12 mouse cellular contexts compared by ENCODE assay signal in the genomic region with DNA sequence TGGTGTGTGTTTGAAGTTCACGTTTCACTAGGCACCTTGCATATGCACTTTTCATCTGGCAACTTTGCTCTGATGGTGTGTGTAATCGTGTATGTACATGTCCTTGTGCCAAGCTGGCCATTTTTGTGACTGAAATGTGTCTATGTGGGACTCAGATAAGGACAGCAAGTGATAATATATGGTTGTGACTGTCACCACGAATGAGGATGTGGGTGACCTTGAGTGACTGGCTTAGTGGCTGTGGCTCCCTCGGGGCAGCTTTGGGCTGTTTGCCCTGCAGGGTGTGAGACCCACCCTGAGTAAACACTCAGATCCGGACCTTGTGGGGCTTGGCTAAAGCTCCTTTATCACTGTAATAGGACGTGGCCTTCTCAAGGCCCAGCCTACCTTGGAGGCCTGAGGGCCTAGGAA. TPM values are rescaled to one million over a fixed set of nuclear protein-coding genes. Genes with fewer than 3 reads are reported as not detected.
DNase-seq lines count a peak whose midpoint lies in the region; ATAC-seq and TF ChIP-seq lines count a peak whose summit lies in the region.
"Had no signal": no experiment of that assay in that cellular context is flagged by ENCODE, and none has a peak within 500 bp of the region (broad histone marks: within the 10 kb centered on the region; RNA-seq: fewer than 3 reads in every experiment).

No protein-coding gene starts in this region.

- DNase-seq in MEL (ENCODE audit: low read depth, low spot score), result peak; percentile 76
- DNase-seq in yolk sac, embryonic 10.5 days (ENCODE audit: low spot score), result no peak
- DNase-seq in adrenal gland, adult 8-10 months, result no peak
- DNase-seq: forebrain, postnatal 0 days; kidney, postnatal 4 days had no signal

- H3K79me2 ChIP-seq in MEL (ENCODE audit: control insufficient read depth, insufficient read depth, low read length, poor library complexity), result no peaks in the 10 kb centered on the region; the same call in 1 of the 2 replicates

- TF ChIP-seq POLR2A in MEL (IDR thresholded peaks at IDR 0.05; ENCODE audit: control insufficient read depth in 1 of 2, insufficient read depth in 1 of 2, low read depth in 1 of 2, low read length in 2 of 2, poor library complexity in 1 of 2), result no peak
- no peak for TF ChIP-seq POLR2A in small intestine, adult 2 months (IDR thresholded peaks at IDR 0.05; ENCODE audit: low read depth, low read length)

- peak; percentile 64 for ATAC-seq in intestine, embryonic 15.5 days
- ATAC-seq in lung, embryonic 15.5 days (ENCODE audit: borderline replicate concordance, extremely low read depth, low FRiP score, low TSS enrichment), result 0 out of 2 replicates have a peak, but pooled peaks have one; percentile 38
- ATAC-seq in inflammation-experienced regulatory T-cells, adult 6 months, result no peak
- ATAC-seq in forebrain, embryonic 15.5 days (replicated peaks), result no peak
- ATAC-seq: forebrain, postnatal 0 days had no signal

- H3K36me3 ChIP-seq in MEL (ENCODE audit: control insufficient read depth in 1 of 2, insufficient read depth in 2 of 2, low read length in 2 of 2), result peaks cover 0 to 10% of the 10 kb centered on the region in 2 experiments; a peak in 2 of 4 replicates
- no peaks in the 10 kb centered on the region for H3K36me3 ChIP-seq in intestine, embryonic 15.5 days
- no peaks in the 10 kb centered on the region for H3K36me3 ChIP-seq in lung, embryonic 15.5 days
- no peaks in the 10 kb centered on the region for H3K36me3 ChIP-seq in small intestine, adult 2 months (ENCODE audit: control insufficient read depth, insufficient read depth, low read length)
- H3K36me3 ChIP-seq in forebrain, embryonic 15.5 days, result no peaks in the 10 kb centered on the region
- H3K36me3 ChIP-seq: hindbrain, embryonic 10.5 days; midbrain, embryonic 12.5 days had no signal

- WGBS in intestine, embryonic 15.5 days, result 54% methylated on average over 6 of the region's 6 CpGs
- 31% methylated on average over 6 of the region's 6 CpGs for WGBS in lung, embryonic 15.5 days
- WGBS in small intestine, adult 2 months, result 22% methylated on average over 6 of the region's 6 CpGs
- 74% methylated on average over 6 of the region's 6 CpGs for WGBS in forebrain, embryonic 15.5 days

- H3K9me3 ChIP-seq in MEL (replicated peaks; ENCODE audit: insufficient read depth, low read length), result no peaks in the 10 kb centered on the region
- H3K9me3 ChIP-seq in intestine, embryonic 15.5 days, result no peaks in the 10 kb centered on the region
- H3K9me3 ChIP-seq in lung, embryonic 15.5 days, result no peaks in the 10 kb centered on the region
- H3K9me3 ChIP-seq in forebrain, embryonic 15.5 days, result no peaks in the 10 kb centered on the region
- H3K9me3 ChIP-seq: hindbrain, embryonic 10.5 days; midbrain, embryonic 12.5 days had no signal

- no peak overlapping the region for H3K9ac ChIP-seq in MEL (ENCODE audit: control insufficient read depth, low read depth, low read length, poor library complexity, severe bottlenecking)
- H3K9ac ChIP-seq in intestine, embryonic 15.5 days, result no peak overlapping the region
- H3K9ac ChIP-seq in lung, embryonic 15.5 days, result no peak overlapping the region
- H3K9ac ChIP-seq in forebrain, embryonic 15.5 days (replicated peaks), result no peak overlapping the region
- H3K9ac ChIP-seq: forebrain, postnatal 0 days; midbrain, embryonic 12.5 days had no signal

- TF ChIP-seq RAD21 in MEL (IDR thresholded peaks at IDR 0.05; ENCODE audit: low read depth, low read length), result no peak

- H3K27me3 ChIP-seq in MEL (ENCODE audit: control insufficient read depth in 1 of 2, insufficient read depth in 2 of 2, low read length in 2 of 2), result no peaks in the 10 kb centered on the region
- H3K27me3 ChIP-seq in intestine, embryonic 15.5 days (replicated peaks), result no peaks in the 10 kb centered on the region
- no peaks in the 10 kb centered on the region for H3K27me3 ChIP-seq in lung, embryonic 15.5 days
- no peaks in the 10 kb centered on the region for H3K27me3 ChIP-seq in small intestine, adult 2 months (ENCODE audit: control insufficient read depth, insufficient read depth, low read length)
- H3K27me3 ChIP-seq in forebrain, embryonic 15.5 days, result peaks cover 4% of the 10 kb centered on the region; the same call in 1 of the 2 replicates

- H3K4me2 ChIP-seq in intestine, embryonic 15.5 days (replicated peaks), result no peak overlapping the region
- H3K4me2 ChIP-seq in lung, embryonic 15.5 days, result no peak overlapping the region
- no peak overlapping the region for H3K4me2 ChIP-seq in forebrain, embryonic 15.5 days (replicated peaks)
- H3K4me2 ChIP-seq: midbrain, embryonic 12.5 days had no signal

- H3K4me3 ChIP-seq in MEL (ENCODE audit: control insufficient read depth in 1 of 2, insufficient read depth in 1 of 2, low read depth in 2 of 2, low read length in 2 of 2), result no peak overlapping the region
- H3K4me3 ChIP-seq in intestine, embryonic 15.5 days (replicated peaks), result no peak overlapping the region
- H3K4me3 ChIP-seq in lung, embryonic 15.5 days, result no peak overlapping the region
- no peak overlapping the region for H3K4me3 ChIP-seq in small intestine, adult 2 months (ENCODE audit: low read depth, low read length)
- H3K4me3 ChIP-seq in forebrain, embryonic 15.5 days, result no peak overlapping the region
- H3K4me3 ChIP-seq: hindbrain, embryonic 10.5 days; midbrain, embryonic 12.5 days had no signal

- no peak for TF ChIP-seq CTCF in MEL (IDR thresholded peaks at IDR 0.05 in 2 of 3, conservative IDR thresholded peaks at IDR 0.05 in 1 of 3; ENCODE audit: control insufficient read depth in 1 of 3, insufficient read depth in 1 of 3, low read depth in 2 of 3, low read length in 3 of 3, poor library complexity in 1 of 3, severe bottlenecking in 1 of 3)
- TF ChIP-seq CTCF in small intestine, adult 2 months (IDR thresholded peaks at IDR 0.05; ENCODE audit: extremely low read depth, insufficient read length, insufficient replicate concordance, low read depth, low read length), result no peak

- peak; percentile 83 to 85 for TF ChIP-seq EP300 in MEL (IDR thresholded peaks at IDR 0.05; ENCODE audit: low read depth in 1 of 2, low read length in 2 of 2)

- H3K27ac ChIP-seq in MEL (ENCODE audit: control insufficient read depth, low read depth, low read length), result peak overlapping the region; percentile 46
- peak overlapping the region; percentile 62; the same call in 1 of the 2 replicates for H3K27ac ChIP-seq in intestine, embryonic 15.5 days
- 0 out of 2 replicates have a peak overlapping the region, but pooled peaks have one; percentile 33 for H3K27ac ChIP-seq in lung, embryonic 15.5 days
- peak overlapping the region; percentile 40 for H3K27ac ChIP-seq in small intestine, adult 2 months (ENCODE audit: insufficient read depth, low read depth, low read length)
- no peak overlapping the region for H3K27ac ChIP-seq in forebrain, embryonic 15.5 days (replicated peaks)
- H3K27ac ChIP-seq: hindbrain, embryonic 10.5 days; midbrain, embryonic 12.5 days had no signal

- H3K4me1 ChIP-seq in MEL (ENCODE audit: control insufficient read depth in 1 of 2, insufficient read depth in 2 of 2, low read length in 2 of 2), result peaks cover 7 to 28% of the 10 kb centered on the region in 2 experiments
- H3K4me1 ChIP-seq in intestine, embryonic 15.5 days (replicated peaks), result peaks cover 13% of the 10 kb centered on the region
- H3K4me1 ChIP-seq in lung, embryonic 15.5 days, result peaks cover 19% of the 10 kb centered on the region
- H3K4me1 ChIP-seq in small intestine, adult 2 months (ENCODE audit: control insufficient read depth, insufficient read depth, insufficient read length, low read length), result peaks cover 16% of the 10 kb centered on the region
- peaks cover 11% of the 10 kb centered on the region for H3K4me1 ChIP-seq in forebrain, embryonic 15.5 days

TF ChIP-seq in MEL, 35 proteins besides CTCF, POLR2A, EP300 and RAD21 (continues in another document):
- TF ChIP-seq TAL1 (IDR thresholded peaks at IDR 0.05; ENCODE audit: low read length) (peak; percentile 74), MEF2A (IDR thresholded peaks at IDR 0.05; ENCODE audit: extremely low read depth, insufficient replicate concordance, low read depth, low read length, poor library complexity, severe bottlenecking) (no peak)

RNA-seq across cellular contexts. Expression of gene Stard10, which starts 0.3 kb away (rescaled TPM):
- 6.6 and 9.3 TPM in 2 replicates for total RNA-seq in MEL (2012; rRNA removed)
- polyA plus RNA-seq in MEL (2012; ENCODE audit: insufficient read depth in 1 of 2, insufficient read length in 2 of 2, low read depth in 1 of 2, low replicate concordance in 2 of 2, missing spikeins in 1 of 2), result 10 to 100 TPM in 1 of 2 experiments, not detected in 1; 17.9 TPM
- 111 and 125 TPM in 2 replicates for polyA plus RNA-seq in intestine, embryonic 15.5 days (2015; fragmentation: Nextera tagmentation; extraction: Ambion mirVana)
- polyA plus RNA-seq in lung, embryonic 15.5 days (2015; fragmentation: Nextera tagmentation; extraction: Ambion mirVana), result 41.2 and 45.9 TPM in 2 replicates
- 148 and 264 TPM in 2 replicates for polyA plus RNA-seq in small intestine, adult 2 months (2012; rRNA removed)
- 1 to 10 TPM; 1.7 to 5.6 (median 2.0) TPM for polyA plus RNA-seq in inflammation-experienced regulatory T-cells, adult 6 months (2017; shearing (Covaris generic))
- 5.8 and 8.0 TPM in 2 replicates for polyA plus RNA-seq in forebrain, embryonic 15.5 days (2015; fragmentation: Nextera tagmentation; extraction: Ambion mirVana)
- total RNA-seq in adrenal gland, adult 8-10 months (2022), result 100 to 1,000 TPM in 2 of 4 experiments, 10 to 100 TPM in 2; 39.3 to 195 (median 109) TPM

RNA-seq across cellular contexts. Expression of gene Atg16l2, which starts 14.5 kb away (rescaled TPM):
- 7.1 and 7.9 TPM in 2 replicates for total RNA-seq in MEL (2012; rRNA removed)
- polyA plus RNA-seq in MEL (2012; ENCODE audit: insufficient read depth in 1 of 2, insufficient read length in 2 of 2, low read depth in 1 of 2, low replicate concordance in 2 of 2, missing spikeins in 1 of 2), result 1 to 10 TPM in 1 of 2 experiments, not detected in 1; 8.8 TPM
- polyA plus RNA-seq in intestine, embryonic 15.5 days (2015; fragmentation: Nextera tagmentation; extraction: Ambion mirVana), result 14.3 and 16.1 TPM in 2 replicates
- 16.2 and 18.3 TPM in 2 replicates for polyA plus RNA-seq in lung, embryonic 15.5 days (2015; fragmentation: Nextera tagmentation; extraction: Ambion mirVana)
- 8.1 and 11.0 TPM in 2 replicates for polyA plus RNA-seq in small intestine, adult 2 months (2012; rRNA removed)
- 10 to 100 TPM; 39.3 to 53.6 (median 44.9) TPM for polyA plus RNA-seq in inflammation-experienced regulatory T-cells, adult 6 months (2017; shearing (Covaris generic))
- 23.4 and 23.7 TPM in 2 replicates for polyA plus RNA-seq in forebrain, embryonic 15.5 days (2015; fragmentation: Nextera tagmentation; extraction: Ambion mirVana)
- 10 to 100 TPM; 20.8 to 49.8 (median 33.4) TPM for total RNA-seq in adrenal gland, adult 8-10 months (2022)

RNA-seq across cellular contexts. Expression of gene Arap1, which starts 31.3 kb away (rescaled TPM):
- total RNA-seq in MEL (2012; rRNA removed), result 13.6 and 14.6 TPM in 2 replicates
- 10 to 100 TPM in 1 of 2 experiments, not detected in 1; 27.1 TPM for polyA plus RNA-seq in MEL (2012; ENCODE audit: insufficient read depth in 1 of 2, insufficient read length in 2 of 2, low read depth in 1 of 2, low replicate concordance in 2 of 2, missing spikeins in 1 of 2)
- 56.3 and 58.4 TPM in 2 replicates for polyA plus RNA-seq in intestine, embryonic 15.5 days (2015; fragmentation: Nextera tagmentation; extraction: Ambion mirVana)
- 105 and 109 TPM in 2 replicates for polyA plus RNA-seq in lung, embryonic 15.5 days (2015; fragmentation: Nextera tagmentation; extraction: Ambion mirVana)
- polyA plus RNA-seq in small intestine, adult 2 months (2012; rRNA removed), result 45.7 and 61.7 TPM in 2 replicates
- polyA plus RNA-seq in inflammation-experienced regulatory T-cells, adult 6 months (2017; shearing (Covaris generic)), result 10 to 100 TPM; 29.0 to 58.0 (median 41.3) TPM
- polyA plus RNA-seq in forebrain, embryonic 15.5 days (2015; fragmentation: Nextera tagmentation; extraction: Ambion mirVana), result 6.0 and 7.0 TPM in 2 replicates
- total RNA-seq in adrenal gland, adult 8-10 months (2022), result 10 to 100 TPM; 34.8 to 67.7 (median 49.6) TPM

Comparison
In these comparisons a context has a peak if more than half of its experiments do, and no peak if none do; other contexts are left out.
1. ATAC-seq: peak in intestine, embryonic 15.5 days (single experiment) and lung, embryonic 15.5 days (single experiment); none in inflammation-experienced regulatory T-cells, adult 6 months (single experiment) and forebrain, embryonic 15.5 days (single experiment).